Mouse (Mus musculus) embryonic facial prominence, embryonic 14.5 days (tissue): ENCODE results near the gene Pfdn5. TPM values are rescaled to one million over a fixed set of nuclear protein-coding genes. Genes with fewer than 3 reads are reported as not detected.
A peak's percentile ranks its signal among the peaks of the same experiment; 100 is the strongest.

Experiments used
- ATAC-seq: fragments of 200-750 bp; cut with Nextera tagmentation; 2 replicates; pipeline ENCODE4 v1.8.0; 2017; ENCODE audit warnings: low read depth, moderate number of reproducible peaks, moderate TSS enrichment
- DNase-seq: peaks from one replicate; pipeline ENCODE4 v3.0.0-alpha.2; 2015; ENCODE audit warnings: low spot score
- H3K27ac ChIP-seq: fragments of 300-500 bp; sonication (generic); replicated peaks from 2 replicates; pipeline ENCODE4 v1.5.1; 2014; ENCODE audit warnings: low read depth, mild to moderate bottlenecking, low read length, moderate library complexity
- H3K27me3 ChIP-seq: fragments of 300-500 bp; sonication (generic); replicated peaks from 2 replicates; pipeline ENCODE4 v1.6.1; 2014; ENCODE audit warnings: low read length; ENCODE audit not compliant: control insufficient read depth, insufficient read depth
- H3K36me3 ChIP-seq: fragments of 300-500 bp; sonication (generic); 2 replicates; pipeline ENCODE4 v1.6.1; 2014; ENCODE audit warnings: low read length, mixed read lengths; ENCODE audit not compliant: control insufficient read depth, insufficient read depth
- H3K4me1 ChIP-seq: fragments of 300-500 bp; sonication (generic); 2 replicates; pipeline ENCODE4 v1.6.1; 2014; ENCODE audit warnings: antibody characterized with exemption, low read length; ENCODE audit not compliant: control insufficient read depth, insufficient read depth
- H3K4me2 ChIP-seq: fragments of 300-500 bp; sonication (generic); 2 replicates; pipeline ENCODE4 v1.6.1; 2014; ENCODE audit warnings: low read depth, mild to moderate bottlenecking, low read length, moderate library complexity, mixed read lengths
- H3K4me3 ChIP-seq: fragments of 300-500 bp; sonication (generic); 2 replicates; pipeline ENCODE4 v1.5.1; 2014; ENCODE audit warnings: low read depth, mild to moderate bottlenecking, low read length
- H3K9ac ChIP-seq: fragments of 300-500 bp; sonication (generic); 2 replicates; pipeline ENCODE4 v1.6.1; 2014; ENCODE audit warnings: low read depth, mild to moderate bottlenecking, low read length, moderate library complexity, mixed read lengths
- H3K9me3 ChIP-seq: fragments of 300-500 bp; sonication (generic); 2 replicates; pipeline ENCODE4 v1.6.1; 2016; ENCODE audit warnings: low read length; ENCODE audit not compliant: control insufficient read depth
- WGBS: fragments of 180-500 bp; shearing (Covaris S2); extraction: QIAGEN DNeasy Blood & Tissue Kit; methylation state at CpG from one replicate; pipeline ENCODE4 v1.1.7; 2014; 5-methylcytosine and 5-hydroxymethylcytosine counted together
- polyA plus RNA-seq: library from polyadenylated mRNA; unstranded; fragments of >200 nt; fragmentation: Nextera tagmentation; extraction: Ambion mirVana; gene quantifications from 2 replicates; pipeline ENCODE4 v1.2.1, GENCODE M21; 2014

The Pfdn5 gene
- 466 and 478 TPM in 2 replicates for polyA plus RNA-seq

DNA sequence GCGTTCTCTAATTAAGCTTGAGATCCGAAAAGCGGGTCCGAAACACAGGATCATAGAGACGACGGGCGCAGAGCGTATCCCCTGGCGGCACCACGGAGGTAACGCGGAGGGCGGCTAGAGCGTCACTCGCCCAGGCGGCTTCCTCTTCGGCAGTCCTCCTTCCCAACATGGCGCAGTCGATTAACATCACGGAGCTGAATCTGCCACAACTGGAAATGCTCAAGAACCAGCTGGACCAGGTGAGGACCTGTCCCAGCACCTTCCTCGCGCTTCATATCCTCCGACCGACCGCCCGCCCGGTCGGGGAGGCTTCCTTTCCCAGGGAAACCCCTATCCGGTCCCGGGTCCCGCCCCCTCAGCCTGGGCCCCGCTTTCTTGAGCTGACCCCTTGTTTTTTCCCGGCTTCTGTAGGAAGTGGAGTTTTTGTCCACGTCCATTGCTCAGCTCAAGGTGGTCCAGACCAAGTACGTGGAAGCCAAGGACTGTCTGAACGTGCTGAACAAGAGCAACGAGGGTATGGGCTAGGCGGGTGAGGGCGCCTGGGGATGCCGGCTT is at the start of gene Pfdn5:
Pfdn5 (plus strand) TSS at position 95 of the 555 bp plus-strand sequence.
- Histone ChIP-seq H3K4me2 (peak within 1 kb of the TSS; percentile 72), H3K27me3 (no peaks in the 10 kb centered on the region), H3K9me3 (no peaks in the 10 kb centered on the region), H3K27ac (peak within 1 kb of the TSS; percentile 78), H3K36me3 (peaks cover 56% of the 10 kb centered on the region), H3K9ac (peak within 1 kb of the TSS; percentile 87), H3K4me1 (peaks cover 4% of the 10 kb centered on the region; the same call in 1 of the 2 replicates), H3K4me3 (peak within 1 kb of the TSS; percentile 91)
- DNase-seq (peak; percentile 92), ATAC-seq (peak; percentile 94)
- WGBS, result under 1% methylated on average over 40 of the region's 40 CpGs

DNA sequence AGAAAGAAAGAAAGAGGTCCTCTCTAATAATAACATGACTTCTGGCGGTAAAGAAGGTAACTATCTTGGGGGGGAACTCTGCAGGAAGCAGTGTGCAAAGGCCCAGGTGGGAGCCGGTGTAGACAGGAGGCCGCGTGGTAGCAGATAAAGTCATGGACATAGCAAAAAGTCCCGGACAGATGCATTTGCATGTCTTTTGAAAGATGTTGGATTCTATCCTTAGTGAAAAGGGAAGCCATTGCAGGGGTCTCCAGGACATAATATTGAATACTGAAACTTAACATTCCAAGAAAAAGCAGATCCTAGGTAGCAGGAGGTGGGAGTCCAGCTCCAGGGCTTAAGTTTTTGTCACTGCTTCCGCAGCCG is 47.2 kb upstream of the Pfdn5 start:
- H3K4me1 ChIP-seq, result peaks cover 10% of the 10 kb centered on the region; the same call in 1 of the 2 replicates
- no peaks in the 10 kb centered on the region for H3K27me3 ChIP-seq
- H3K4me2 ChIP-seq, result peak overlapping the region; percentile 95
- peak overlapping the region; percentile 85 for H3K4me3 ChIP-seq
- H3K9me3 ChIP-seq, result no peaks in the 10 kb centered on the region
- peak overlapping the region; percentile 81 for H3K9ac ChIP-seq
- peaks cover 27% of the 10 kb centered on the region for H3K36me3 ChIP-seq
- 35% methylated on average over 7 of the region's 7 CpGs for WGBS
- DNase-seq, result no peak
- peak overlapping the region; percentile 87 for H3K27ac ChIP-seq
- ATAC-seq, result no peak

DNA sequence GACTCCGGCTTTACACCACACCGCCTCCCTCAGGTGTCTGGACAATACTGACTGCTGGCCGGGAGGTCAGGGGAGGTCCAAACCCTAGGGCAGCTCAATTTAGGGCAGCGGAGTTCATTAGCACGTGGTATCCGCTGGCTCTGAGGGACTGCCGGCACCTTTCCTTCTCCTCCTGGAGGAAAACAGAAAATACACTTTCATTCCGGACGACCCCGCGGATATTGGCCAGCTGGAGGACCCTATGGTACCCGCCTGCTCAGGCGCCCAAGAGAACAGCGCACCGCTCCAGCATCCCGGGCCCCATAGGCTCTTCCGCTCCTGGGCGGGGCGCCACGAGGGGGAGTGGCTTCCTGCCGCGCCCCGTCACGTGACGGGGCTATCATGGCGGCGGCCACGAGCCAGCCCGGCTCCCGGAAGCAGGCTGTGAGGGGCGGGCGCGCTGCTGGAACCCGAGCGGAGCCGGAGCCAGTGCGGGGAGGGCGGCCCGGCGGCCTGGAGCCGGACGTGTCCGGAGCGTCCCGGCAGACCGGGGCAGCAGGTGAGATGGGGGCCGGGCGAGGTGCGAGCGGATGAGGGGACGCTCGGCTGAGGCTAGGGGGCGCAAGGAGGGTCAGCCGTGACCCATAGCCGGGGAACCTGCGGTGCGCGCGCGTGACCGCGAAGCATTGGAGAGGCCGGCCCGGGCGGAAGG is 46.7 kb upstream of the Pfdn5 start, which contains the start of gene Mfsd5:
Mfsd5 (plus strand) TSS at position 363 of the 691 bp plus-strand sequence.
- Histone ChIP-seq H3K9ac (peak within 1 kb of the TSS; percentile 81), H3K4me2 (peak within 1 kb of the TSS; percentile 95), H3K4me1 (peaks cover 10% of the 10 kb centered on the region; the same call in 1 of the 2 replicates), H3K4me3 (peak within 1 kb of the TSS; percentile 85), H3K27ac (peak within 1 kb of the TSS; percentile 87), H3K36me3 (peaks cover 27% of the 10 kb centered on the region), H3K27me3 (no peaks in the 10 kb centered on the region), H3K9me3 (no peaks in the 10 kb centered on the region)
- under 1% methylated on average over 32 of the region's 65 CpGs for WGBS
- ATAC-seq (peak; percentile 96), DNase-seq (peak; percentile 96)

DNA sequence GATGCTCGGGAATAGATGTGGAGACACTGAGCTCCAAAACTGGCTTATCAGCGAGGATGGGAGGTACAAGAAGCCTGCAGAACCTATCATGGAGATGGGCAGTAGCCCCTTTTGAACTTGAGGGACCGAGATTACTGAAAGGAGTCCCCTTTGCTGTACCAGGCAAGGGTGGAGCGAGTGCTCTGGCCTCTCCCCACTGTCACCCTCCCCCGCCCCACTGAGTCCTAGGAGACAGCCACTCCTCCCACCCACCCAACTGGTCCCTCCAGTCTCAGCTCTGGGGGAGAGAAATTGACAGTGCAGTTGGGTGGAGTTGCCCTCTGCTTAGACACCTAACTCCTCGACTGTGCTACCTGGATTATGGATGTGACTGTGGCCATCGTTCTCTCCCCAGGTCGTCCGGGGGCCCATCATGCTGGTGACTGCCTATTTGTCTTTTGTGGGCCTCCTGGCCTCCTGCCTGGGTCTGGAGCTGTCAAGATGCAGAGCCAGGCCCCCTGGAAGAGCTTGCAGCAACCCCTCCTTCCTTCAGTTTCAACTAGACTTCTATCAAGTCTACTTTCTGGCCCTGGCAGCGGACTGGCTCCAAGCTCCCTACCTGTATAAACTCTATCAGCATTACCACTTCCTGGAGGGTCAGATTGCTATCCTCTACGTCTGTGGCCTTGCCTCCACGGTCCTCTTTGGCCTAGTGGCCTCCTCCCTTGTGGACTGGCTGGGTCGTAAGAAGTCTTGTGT is 46.0 kb upstream of the Pfdn5 start:
- peak overlapping the region; percentile 87 for H3K27ac ChIP-seq
- H3K4me2 ChIP-seq, result peak overlapping the region; percentile 95
- H3K4me1 ChIP-seq, result peaks cover 10% of the 10 kb centered on the region; the same call in 1 of the 2 replicates
- WGBS, result 30% methylated on average over 9 of the region's 13 CpGs
- H3K36me3 ChIP-seq, result peaks cover 27% of the 10 kb centered on the region
- peak; percentile 68 for DNase-seq
- no peaks in the 10 kb centered on the region for H3K27me3 ChIP-seq
- no peaks in the 10 kb centered on the region for H3K9me3 ChIP-seq
- peak overlapping the region; percentile 85 for H3K4me3 ChIP-seq
- H3K9ac ChIP-seq, result peak overlapping the region; percentile 81
- ATAC-seq, result peak; percentile 42

DNA sequence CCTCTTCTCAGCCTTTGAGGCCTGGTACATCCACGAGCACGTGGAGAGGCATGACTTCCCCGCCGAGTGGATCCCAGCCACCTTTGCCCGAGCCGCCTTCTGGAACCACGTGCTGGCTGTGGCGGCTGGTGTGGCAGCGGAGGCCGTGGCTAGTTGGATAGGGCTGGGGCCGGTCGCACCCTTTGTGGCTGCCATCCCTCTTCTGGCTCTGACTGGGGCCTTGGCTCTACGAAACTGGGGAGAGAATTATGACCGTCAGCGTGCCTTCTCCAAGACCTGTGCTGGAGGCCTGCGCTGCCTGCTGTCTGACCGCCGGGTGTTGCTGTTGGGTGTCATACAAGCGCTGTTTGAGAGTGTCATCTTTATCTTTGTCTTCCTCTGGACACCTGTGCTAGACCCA is 45.3 kb upstream of the Pfdn5 start:
- H3K27ac ChIP-seq, result no peak overlapping the region
- H3K4me2 ChIP-seq, result peak overlapping the region; percentile 95
- H3K27me3 ChIP-seq, result no peaks in the 10 kb centered on the region
- no peak for DNase-seq
- peak overlapping the region; percentile 81; the same call in 1 of the 2 replicates for H3K9ac ChIP-seq
- WGBS, result 95% methylated on average over 19 of the region's 19 CpGs
- ATAC-seq, result no peak
- no peaks in the 10 kb centered on the region for H3K9me3 ChIP-seq
- peaks cover 27% of the 10 kb centered on the region for H3K36me3 ChIP-seq
- peak overlapping the region; percentile 85 for H3K4me3 ChIP-seq
- peaks cover 10% of the 10 kb centered on the region; the same call in 1 of the 2 replicates for H3K4me1 ChIP-seq

DNA sequence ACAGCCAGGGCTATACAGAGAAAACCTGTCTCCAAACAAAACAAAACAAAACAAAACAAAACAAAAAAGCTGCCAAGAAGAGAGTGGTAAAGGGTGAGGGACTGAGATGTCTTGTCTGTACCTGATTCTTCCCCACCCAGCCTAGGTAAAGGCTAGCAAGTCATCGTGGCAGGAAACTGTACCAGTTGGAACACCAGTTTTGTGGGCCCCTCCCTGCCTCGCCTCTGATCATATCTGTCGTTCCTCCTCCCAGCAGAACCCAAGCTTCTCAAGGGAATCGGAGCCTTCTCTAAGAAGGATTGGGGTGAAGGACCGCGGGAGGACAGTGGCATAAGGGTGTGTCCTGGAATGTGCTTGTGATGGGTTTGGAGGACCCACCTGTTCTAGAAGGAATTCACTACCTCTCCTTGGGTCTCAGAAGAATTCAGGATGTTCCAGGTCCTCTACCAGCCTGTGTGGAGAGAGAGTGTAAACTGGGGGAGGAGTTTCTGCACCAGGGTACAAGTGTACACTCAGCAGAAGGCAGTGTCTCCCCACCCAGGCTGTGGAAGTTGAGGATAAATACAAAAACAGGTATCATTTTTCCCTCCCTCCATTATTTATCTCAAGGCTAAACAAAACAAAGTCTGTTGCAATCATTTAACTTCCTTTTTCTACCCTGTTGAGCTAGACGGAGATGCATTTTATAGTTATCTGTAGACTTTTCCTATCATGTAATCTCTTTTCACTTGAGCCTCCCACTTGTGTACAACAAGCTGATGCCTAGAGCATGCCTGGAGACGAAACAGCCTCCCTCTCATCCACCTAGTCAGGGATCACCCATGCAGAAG is 43.2 kb upstream of the Pfdn5 start:
- DNase-seq (no peak), ATAC-seq (no peak)
- WGBS, result 79% methylated on average over 8 of the region's 8 CpGs
- Histone ChIP-seq H3K4me1 (peaks cover 10% of the 10 kb centered on the region; the same call in 1 of the 2 replicates), H3K9ac (no peak overlapping the region), H3K9me3 (no peaks in the 10 kb centered on the region), H3K27ac (no peak overlapping the region), H3K4me2 (no peak overlapping the region), H3K27me3 (no peaks in the 10 kb centered on the region), H3K4me3 (no peak overlapping the region), H3K36me3 (peaks cover 27% of the 10 kb centered on the region)

DNA sequence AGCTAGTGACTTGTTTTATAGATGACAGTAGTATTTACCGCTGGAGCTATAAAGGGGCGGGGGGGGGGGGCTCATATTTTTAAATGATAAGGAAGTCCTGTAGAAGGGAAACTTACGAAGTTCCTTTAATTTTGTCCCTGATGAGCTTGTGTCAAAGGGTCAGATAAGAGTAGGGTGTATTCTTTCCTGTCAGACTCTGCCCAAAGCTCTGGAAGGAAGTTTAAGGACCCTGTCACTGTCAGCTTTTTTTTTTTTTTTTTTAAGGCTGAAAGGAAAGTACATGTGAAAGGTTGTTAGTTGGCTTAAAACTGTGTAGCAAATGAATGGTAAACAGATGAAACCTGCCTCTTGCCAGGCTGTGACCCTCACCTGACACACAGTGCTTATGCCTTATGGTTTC is 42.3 kb upstream of the Pfdn5 start:
- no peaks in the 10 kb centered on the region for H3K27me3 ChIP-seq
- peaks cover 27% of the 10 kb centered on the region for H3K36me3 ChIP-seq
- 73% methylated on average over 3 of the region's 3 CpGs for WGBS
- no peaks in the 10 kb centered on the region for H3K9me3 ChIP-seq
- peaks cover 10% of the 10 kb centered on the region; the same call in 1 of the 2 replicates for H3K4me1 ChIP-seq
- 0 out of 2 replicates have a peak overlapping the region, but pooled peaks have one; percentile 0 for H3K9ac ChIP-seq
- H3K4me3 ChIP-seq, result no peak overlapping the region
- no peak overlapping the region for H3K4me2 ChIP-seq
- ATAC-seq (no peak), DNase-seq (no peak)
- H3K27ac ChIP-seq, result no peak overlapping the region

DNA sequence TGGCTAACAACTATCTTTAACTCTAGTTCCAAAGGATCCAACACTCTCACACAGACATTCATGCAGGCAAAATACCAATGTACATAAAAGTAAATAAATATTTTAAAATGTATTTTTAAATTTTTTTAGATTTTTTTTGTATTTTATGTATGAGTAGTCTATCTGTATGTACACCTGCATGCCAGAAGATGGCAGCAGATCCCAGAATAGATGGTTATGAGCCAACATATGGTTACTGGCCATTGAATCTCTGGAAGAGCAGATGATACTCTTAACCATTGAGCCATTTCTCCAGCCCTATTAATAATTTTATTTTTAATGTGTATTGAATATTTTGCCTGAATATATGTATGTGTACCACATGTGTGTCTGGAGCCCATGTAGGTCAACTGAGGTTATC is 38.5 kb upstream of the Pfdn5 start:
- no peaks in the 10 kb centered on the region for H3K9me3 ChIP-seq
- DNase-seq (peak; percentile 69), ATAC-seq (no peak)
- H3K4me1 ChIP-seq, result no peaks in the 10 kb centered on the region
- no peak overlapping the region for H3K9ac ChIP-seq
- peaks cover 5% of the 10 kb centered on the region; the same call in 1 of the 2 replicates for H3K36me3 ChIP-seq
- no peak overlapping the region for H3K4me3 ChIP-seq
- no peak overlapping the region for H3K27ac ChIP-seq
- no peak overlapping the region for H3K4me2 ChIP-seq
- H3K27me3 ChIP-seq, result no peaks in the 10 kb centered on the region
